16 mouse cellular contexts compared by ENCODE assay signal in the genomic region with DNA sequence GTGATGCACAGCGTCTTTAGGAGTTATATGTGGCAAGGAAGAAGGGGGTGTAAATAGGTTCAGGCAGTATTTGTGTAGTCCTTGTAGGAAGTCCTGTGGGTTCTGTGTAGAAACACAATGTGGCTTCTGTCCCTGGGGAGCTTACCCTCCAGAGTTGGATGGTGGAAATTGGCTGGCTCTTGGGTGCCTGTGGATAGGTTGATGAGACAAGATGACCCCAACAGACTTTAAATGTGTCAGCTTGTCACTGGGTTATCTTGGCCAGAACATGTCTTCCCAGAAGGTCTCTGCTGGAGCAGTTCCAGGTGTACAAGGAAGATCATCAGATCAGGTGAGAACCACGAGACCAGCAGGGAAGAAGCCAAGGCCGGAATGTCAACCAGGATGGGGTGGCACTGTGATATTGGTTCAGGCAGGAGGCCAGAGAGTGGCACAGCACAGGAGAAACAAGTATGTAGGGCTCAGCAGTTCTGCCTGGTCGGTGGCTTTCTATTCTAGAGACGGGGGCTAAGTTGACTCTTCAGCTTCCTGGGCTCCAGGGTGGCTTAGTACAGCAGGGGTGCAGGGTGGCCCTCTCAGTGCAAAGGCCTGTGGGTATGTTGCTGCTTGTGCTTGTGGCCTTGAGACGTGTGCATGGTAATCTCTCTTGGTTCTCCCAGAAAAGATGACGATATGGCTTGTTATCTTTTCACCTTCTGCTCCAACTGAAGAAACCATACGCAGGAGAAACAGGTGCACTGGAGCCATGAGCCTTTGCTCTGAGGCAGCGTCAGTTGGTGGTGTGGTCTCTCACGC. TPM values are rescaled to one million over a fixed set of nuclear protein-coding genes. Genes with fewer than 3 reads are reported as not detected.
DNase-seq lines count a peak whose midpoint lies in the region; ATAC-seq and TF ChIP-seq lines count a peak whose summit lies in the region.
"Had no signal": no experiment of that assay in that cellular context is flagged by ENCODE, and none has a peak within 500 bp of the region (broad histone marks: within the 10 kb centered on the region; RNA-seq: fewer than 3 reads in every experiment).

No protein-coding gene starts in this region.

- no peak overlapping the region for H3K4me2 ChIP-seq in embryonic facial prominence, embryonic 15.5 days (replicated peaks)
- H3K4me2 ChIP-seq in midbrain, postnatal 0 days (ENCODE audit: low read depth, low read length, poor library complexity, severe bottlenecking) = no peak overlapping the region
- H3K4me2 ChIP-seq: hindbrain, embryonic 12.5 days; lung, embryonic 15.5 days; midbrain, embryonic 11.5 days; stomach, embryonic 15.5 days had no signal

- 0 out of 2 replicates have a peak, but pooled peaks have one; percentile 24 for ATAC-seq in embryonic facial prominence, embryonic 15.5 days (ENCODE audit: insufficient number of reproducible peaks, low FRiP score, low TSS enrichment, low read depth)
- ATAC-seq in midbrain, postnatal 0 days (ENCODE audit: low FRiP score) = no peak

- peaks cover 15% of the 10 kb centered on the region for H3K4me1 ChIP-seq in embryonic facial prominence, embryonic 15.5 days
- peaks cover 15% of the 10 kb centered on the region; the same call in 1 of the 2 replicates for H3K4me1 ChIP-seq in embryonic facial prominence, embryonic 10.5 days
- peaks cover 30% of the 10 kb centered on the region for H3K4me1 ChIP-seq in liver, adult 2 months (ENCODE audit: control insufficient read depth, insufficient read depth, low read length)
- peaks cover 44% of the 10 kb centered on the region for H3K4me1 ChIP-seq in thymus, adult 2 months (replicated peaks; ENCODE audit: control insufficient read depth, insufficient read depth, low read length)
- H3K4me1 ChIP-seq in midbrain, postnatal 0 days (ENCODE audit: insufficient read depth, low read length) = no peaks in the 10 kb centered on the region

- no peak for DNase-seq in embryonic facial prominence, embryonic 10.5 days (ENCODE audit: low spot score)
- peak; percentile 15 to 25 for DNase-seq in cerebellum, adult 18-20 months
- peak; percentile 88 for DNase-seq in liver, adult 2 months (ENCODE audit: extremely low read depth, low read depth, low spot score)
- peak; percentile 59 for DNase-seq in thymus, adult 2 months
- DNase-seq in urinary bladder, postnatal 36 days (ENCODE audit: low spot score in 2 of 2) = no peak
- DNase-seq in midbrain, postnatal 0 days (ENCODE audit: low spot score) = no peak
- DNase-seq in lung, postnatal 14 days = no peak
- DNase-seq: adrenal gland, postnatal 36 days; kidney, adult 18-20 months; kidney, postnatal 4 days had no signal

- no peak for TF ChIP-seq POLR2A in liver, adult 2 months (IDR thresholded peaks at IDR 0.05; ENCODE audit: extremely low read depth, insufficient read depth, low read length)
- TF ChIP-seq POLR2A in thymus, adult 2 months (IDR thresholded peaks at IDR 0.05; ENCODE audit: control insufficient read depth, extremely low read depth, insufficient read depth, low read length, poor library complexity) = 0 out of 2 replicates have a peak, but pooled peaks have one; percentile 25

- TF ChIP-seq CTCF in liver, adult 2 months (IDR thresholded peaks at IDR 0.05; ENCODE audit: low read depth, low read length) = no peak
- TF ChIP-seq CTCF in thymus, adult 2 months (IDR thresholded peaks at IDR 0.05; ENCODE audit: borderline replicate concordance, control insufficient read depth, extremely low read depth, insufficient read depth, low read length, poor library complexity) = no peak
- TF ChIP-seq CTCF in midbrain, postnatal 0 days (IDR thresholded peaks at IDR 0.05) = no peak

- no peak overlapping the region for H3K4me3 ChIP-seq in embryonic facial prominence, embryonic 15.5 days (replicated peaks)
- H3K4me3 ChIP-seq in embryonic facial prominence, embryonic 10.5 days = no peak overlapping the region
- H3K4me3 ChIP-seq in liver, adult 2 months (ENCODE audit: insufficient read depth, low read depth, low read length) = no peak overlapping the region
- no peak overlapping the region for H3K4me3 ChIP-seq in thymus, adult 2 months (ENCODE audit: control insufficient read depth, insufficient read depth, low read length)
- no peak overlapping the region for H3K4me3 ChIP-seq in midbrain, postnatal 0 days (ENCODE audit: low read depth, low read length)
- H3K4me3 ChIP-seq: erythroblast, embryonic 14.5 days; hindbrain, embryonic 12.5 days; lung, embryonic 15.5 days; stomach, embryonic 15.5 days had no signal

- no peak overlapping the region for H3K9ac ChIP-seq in embryonic facial prominence, embryonic 15.5 days
- H3K9ac ChIP-seq in liver, adult 2 months (ENCODE audit: low read depth, low read length) = no peak overlapping the region
- no peak overlapping the region for H3K9ac ChIP-seq in midbrain, postnatal 0 days (replicated peaks; ENCODE audit: low read length, poor library complexity, severe bottlenecking)
- H3K9ac ChIP-seq: hindbrain, embryonic 12.5 days; lung, embryonic 15.5 days; stomach, embryonic 15.5 days had no signal

- no peaks in the 10 kb centered on the region for H3K79me2 ChIP-seq in liver, adult 2 months (ENCODE audit: control insufficient read depth, insufficient read depth, low read length)

- H3K27me3 ChIP-seq in embryonic facial prominence, embryonic 15.5 days = no peaks in the 10 kb centered on the region
- no peaks in the 10 kb centered on the region for H3K27me3 ChIP-seq in embryonic facial prominence, embryonic 10.5 days (replicated peaks; ENCODE audit: low read depth, poor library complexity, severe bottlenecking)
- no peaks in the 10 kb centered on the region for H3K27me3 ChIP-seq in liver, adult 2 months (ENCODE audit: control insufficient read depth, insufficient read depth, low read length)
- no peaks in the 10 kb centered on the region for H3K27me3 ChIP-seq in thymus, adult 2 months (ENCODE audit: control insufficient read depth, insufficient read depth, low read length)
- H3K27me3 ChIP-seq in midbrain, postnatal 0 days (ENCODE audit: insufficient read depth, low read length) = no peaks in the 10 kb centered on the region
- H3K27me3 ChIP-seq: hindbrain, embryonic 12.5 days; lung, embryonic 15.5 days; stomach, embryonic 15.5 days had no signal

- WGBS in embryonic facial prominence, embryonic 15.5 days = 86% methylated on average over 10 of the region's 10 CpGs
- 90% methylated on average over 10 of the region's 10 CpGs for WGBS in embryonic facial prominence, embryonic 10.5 days
- 48% methylated on average over 10 of the region's 10 CpGs for WGBS in liver, adult 2 months
- 34% methylated on average over 10 of the region's 10 CpGs for WGBS in thymus, adult 2 months
- WGBS in midbrain, postnatal 0 days = 88% methylated on average over 10 of the region's 10 CpGs

- no peaks in the 10 kb centered on the region for H3K9me3 ChIP-seq in embryonic facial prominence, embryonic 15.5 days (replicated peaks)
- H3K9me3 ChIP-seq in embryonic facial prominence, embryonic 10.5 days = no peaks in the 10 kb centered on the region
- H3K9me3 ChIP-seq in midbrain, postnatal 0 days (ENCODE audit: low read length) = no peaks in the 10 kb centered on the region
- H3K9me3 ChIP-seq: hindbrain, embryonic 12.5 days; lung, embryonic 15.5 days; stomach, embryonic 15.5 days had no signal

- H3K36me3 ChIP-seq in embryonic facial prominence, embryonic 15.5 days = no peaks in the 10 kb centered on the region
- no peaks in the 10 kb centered on the region for H3K36me3 ChIP-seq in embryonic facial prominence, embryonic 10.5 days (replicated peaks)
- H3K36me3 ChIP-seq in liver, adult 2 months (ENCODE audit: control insufficient read depth, insufficient read depth, low read length) = no peaks in the 10 kb centered on the region
- H3K36me3 ChIP-seq in thymus, adult 2 months (ENCODE audit: control insufficient read depth, insufficient read depth, low read length) = no peaks in the 10 kb centered on the region
- no peaks in the 10 kb centered on the region for H3K36me3 ChIP-seq in midbrain, postnatal 0 days (ENCODE audit: insufficient read depth, low read length)
- H3K36me3 ChIP-seq: hindbrain, embryonic 12.5 days; lung, embryonic 15.5 days; stomach, embryonic 15.5 days had no signal

- no peak overlapping the region for H3K27ac ChIP-seq in embryonic facial prominence, embryonic 15.5 days (replicated peaks)
- H3K27ac ChIP-seq in embryonic facial prominence, embryonic 10.5 days (replicated peaks) = no peak overlapping the region
- H3K27ac ChIP-seq in liver, adult 2 months (replicated peaks; ENCODE audit: insufficient read depth, low read depth, low read length) = peak overlapping the region; percentile 33
- H3K27ac ChIP-seq in thymus, adult 2 months (ENCODE audit: control insufficient read depth, insufficient read depth, low read length) = peak overlapping the region; percentile 84
- no peak overlapping the region for H3K27ac ChIP-seq in midbrain, postnatal 0 days (ENCODE audit: low read depth, low read length)
- H3K27ac ChIP-seq: hindbrain, embryonic 12.5 days; lung, embryonic 15.5 days; stomach, embryonic 15.5 days had no signal

RNA-seq across cellular contexts. Expression of a gene that starts 5.3 kb away (rescaled TPM):
- 111 and 122 TPM in 2 replicates for polyA plus RNA-seq in embryonic facial prominence, embryonic 15.5 days (2015; fragmentation: Nextera tagmentation; extraction: Ambion mirVana)
- polyA plus RNA-seq in embryonic facial prominence, embryonic 10.5 days (2016; fragmentation: Nextera tagmentation; extraction: Ambion mirVana) = 66.5 and 78.8 TPM in 2 replicates
- 89.5 and 92.5 TPM in 2 replicates for total RNA-seq in liver, adult 2 months (2014; rRNA removed)
- polyA plus RNA-seq in liver, adult 2 months (2012; rRNA removed) = 16.4 and 17.8 TPM in 2 replicates
- 18.2 and 19.6 TPM in 2 replicates for polyA plus RNA-seq in thymus, adult 2 months (2012; rRNA removed)
- 19.5 and 19.8 TPM in 2 replicates for total RNA-seq in midbrain, postnatal 0 days (2014; rRNA removed)
- polyA plus RNA-seq in midbrain, postnatal 0 days (2015; fragmentation: Nextera tagmentation; extraction: Ambion mirVana) = 77.3 and 96.7 TPM in 2 replicates

RNA-seq across cellular contexts. Expression of a gene that starts 57.3 kb away (rescaled TPM):
- 47.1 and 48.0 TPM in 2 replicates for polyA plus RNA-seq in embryonic facial prominence, embryonic 15.5 days (2015; fragmentation: Nextera tagmentation; extraction: Ambion mirVana)
- 62.7 and 65.9 TPM in 2 replicates for polyA plus RNA-seq in embryonic facial prominence, embryonic 10.5 days (2016; fragmentation: Nextera tagmentation; extraction: Ambion mirVana)
- total RNA-seq in liver, adult 2 months (2014; rRNA removed) = 21.8 and 24.1 TPM in 2 replicates
- 8.5 and 9.7 TPM in 2 replicates for polyA plus RNA-seq in liver, adult 2 months (2012; rRNA removed)
- 14.9 and 18.6 TPM in 2 replicates for polyA plus RNA-seq in thymus, adult 2 months (2012; rRNA removed)
- 77.3 and 85.1 TPM in 2 replicates for total RNA-seq in midbrain, postnatal 0 days (2014; rRNA removed)
- polyA plus RNA-seq in midbrain, postnatal 0 days (2015; fragmentation: Nextera tagmentation; extraction: Ambion mirVana) = 46.2 and 49.4 TPM in 2 replicates

RNA-seq across cellular contexts. Expression of a gene that starts 57.7 kb away (rescaled TPM):
- 67.3 and 67.9 TPM in 2 replicates for polyA plus RNA-seq in embryonic facial prominence, embryonic 15.5 days (2015; fragmentation: Nextera tagmentation; extraction: Ambion mirVana)
- polyA plus RNA-seq in embryonic facial prominence, embryonic 10.5 days (2016; fragmentation: Nextera tagmentation; extraction: Ambion mirVana) = 86.7 and 89.7 TPM in 2 replicates
- total RNA-seq in liver, adult 2 months (2014; rRNA removed) = 18.7 and 19.7 TPM in 2 replicates
- 3.0 and 3.8 TPM in 2 replicates for polyA plus RNA-seq in liver, adult 2 months (2012; rRNA removed)
- 13.0 and 16.3 TPM in 2 replicates for polyA plus RNA-seq in thymus, adult 2 months (2012; rRNA removed)
- 74.2 and 95.7 TPM in 2 replicates for total RNA-seq in midbrain, postnatal 0 days (2014; rRNA removed)
- polyA plus RNA-seq in midbrain, postnatal 0 days (2015; fragmentation: Nextera tagmentation; extraction: Ambion mirVana) = 154 and 158 TPM in 2 replicates

Comparison
In these comparisons a context has a peak if more than half of its experiments do, and no peak if none do; other contexts are left out.
1. H3K27ac ChIP-seq: peak in liver, adult 2 months (single experiment) and thymus, adult 2 months (single experiment); none in embryonic facial prominence, embryonic 15.5 days (single experiment), embryonic facial prominence, embryonic 10.5 days (single experiment) and midbrain, postnatal 0 days (single experiment).
2. DNase-seq: peak in cerebellum, adult 18-20 months (2 of 2), liver, adult 2 months (single experiment) and thymus, adult 2 months (single experiment); none in embryonic facial prominence, embryonic 10.5 days (single experiment), urinary bladder, postnatal 36 days (0 of 2), midbrain, postnatal 0 days (single experiment) and lung, postnatal 14 days (single experiment).